Mouse (Mus musculus) left cerebral cortex, adult 8-10 months (tissue): ENCODE results near the gene Orc1. TPM values are rescaled to one million over a fixed set of nuclear protein-coding genes. Genes with fewer than 3 reads are reported as not detected.

Experiments
- DNase-seq, 2 experiments: peaks; one replicate each; pipeline ENCODE4 v3.0.0; 2022; ENCODE audit warnings: low spot score in 2 of 2
- total RNA-seq, 4 experiments: library from RNA; stranded (reverse); gene quantifications; 2 replicates each; pipeline ENCODE4 v1.2.4; 2022

Gene Orc1
- total RNA-seq: under 1 TPM in 2 of 4 experiments, not detected in 2; 0.11 TPM

GRCm38 (mm10) chr4:108578840-108579742, at the start of gene Orc1, which contains the start of gene Prpf38a:
Gene Orc1 (plus strand): TSS chr4:108579423.
Gene Prpf38a (minus strand): TSS chr4:108579336.
- DNase-seq: peak; percentile 95 to 96

- DNase-seq: no peak
Measured at GRCm38 (mm10) chr4:108539701-108540100, 39.5 kb upstream of the Orc1 start.

- DNase-seq: no peak
Measured at GRCm38 (mm10) chr4:108565026-108565425, 14.2 kb upstream of the Orc1 start.

- DNase-seq: no peak
Measured at GRCm38 (mm10) chr4:108572644-108573043, 6.6 kb upstream of the Orc1 start.

GRCm38 (mm10) chr4:108579743-108580411, 654 bp downstream of the Orc1 start:
- no peak for DNase-seq

GRCm38 (mm10) chr4:108593376-108593775, 14.2 kb downstream of the Orc1 start:
- no peak for DNase-seq

GRCm38 (mm10) chr4:108595785-108596184, 16.6 kb downstream of the Orc1 start:
- no peak for DNase-seq

GRCm38 (mm10) chr4:108598306-108598705, 19.1 kb downstream of the Orc1 start:
- DNase-seq: no peak

GRCm38 (mm10) chr4:108601870-108602269, 22.6 kb downstream of the Orc1 start:
- DNase-seq: no peak

- no peak for DNase-seq
Measured at GRCm38 (mm10) chr4:108608651-108609050, 29.4 kb downstream of the Orc1 start.

GRCm38 (mm10) chr4:108610935-108611334, 31.7 kb downstream of the Orc1 start:
- DNase-seq: no peak

- DNase-seq: no peak
Measured at GRCm38 (mm10) chr4:108618586-108618985, 39.4 kb downstream of the Orc1 start.

- no peak for DNase-seq
Measured at GRCm38 (mm10) chr4:108619165-108619564, 39.9 kb downstream of the Orc1 start.

- DNase-seq: peak; percentile 78 to 95
Measured at GRCm38 (mm10) chr4:108619587-108620341, 40.5 kb downstream of the Orc1 start, which contains the start of gene Cc2d1b. Gene Cc2d1b (plus strand): TSS chr4:108619940.

- no peak for DNase-seq
Measured at GRCm38 (mm10) chr4:108620536-108620935, 41.3 kb downstream of the Orc1 start.

- no peak for DNase-seq
Measured at GRCm38 (mm10) chr4:108621504-108621903, 42.3 kb downstream of the Orc1 start.

- DNase-seq: no peak
Measured at GRCm38 (mm10) chr4:108627066-108627465, 47.8 kb downstream of the Orc1 start.

GRCm38 (mm10) chr4:108629363-108629880, 50.2 kb downstream of the Orc1 start:
- DNase-seq: no peak

- DNase-seq: no peak
Measured at GRCm38 (mm10) chr4:108630096-108630495, 50.9 kb downstream of the Orc1 start.

- no peak for DNase-seq
Measured at GRCm38 (mm10) chr4:108631616-108632015, 52.4 kb downstream of the Orc1 start.

GRCm38 (mm10) chr4:108633703-108634102, 54.5 kb downstream of the Orc1 start:
- DNase-seq: no peak
